Mouse (Mus musculus) heart, embryonic 14.5 days (tissue): ENCODE results near the gene Prkcb. TPM values are rescaled to one million over a fixed set of nuclear protein-coding genes. Genes with fewer than 3 reads are reported as not detected.

ENCODE experiments used
- ATAC-seq: fragments of 200-750 bp; cut with Nextera tagmentation; 2 replicates; pipeline ENCODE4 v1.8.0; 2017; ENCODE audit warnings: low read depth, moderate TSS enrichment; ENCODE audit not compliant: insufficient number of reproducible peaks, insufficient read depth, low FRiP score
- H3K27ac ChIP-seq, 2 experiments: fragments of 200-500 bp in 1 of 2; fragments of 300-500 bp in 1 of 2; sonication (generic) in 1 of 2; replicated peaks in 1 of 2; 2 replicates each; pipeline ENCODE4 v1.5.1; 2012 to 2014; ENCODE audit warnings: low read depth in 2 of 2, low read length in 2 of 2, control low read depth in 1 of 2, mild to moderate bottlenecking in 1 of 2, mixed read lengths in 1 of 2; ENCODE audit not compliant: control insufficient read depth in 1 of 2, insufficient read depth in 1 of 2
- H3K27me3 ChIP-seq: fragments of 300-500 bp; sonication (generic); 2 replicates; pipeline ENCODE4 v1.6.1; 2014; ENCODE audit warnings: mild to moderate bottlenecking, low read length, control low read depth; ENCODE audit not compliant: control insufficient read depth, insufficient read depth
- H3K36me3 ChIP-seq: fragments of 300-500 bp; sonication (generic); 2 replicates; pipeline ENCODE4 v1.6.1; 2014; ENCODE audit warnings: mild to moderate bottlenecking, control low read depth, low read length, mixed read lengths; ENCODE audit not compliant: control insufficient read depth, insufficient read depth
- H3K4me1 ChIP-seq, 2 experiments: fragments of 200-500 bp in 1 of 2; fragments of 300-500 bp in 1 of 2; sonication (generic) in 1 of 2; 2 replicates each; pipeline ENCODE4 v1.6.1; 2012 to 2014; ENCODE audit warnings: low read length in 2 of 2, control low read depth in 1 of 2, mixed read lengths in 1 of 2; ENCODE audit not compliant: control insufficient read depth in 2 of 2, insufficient read depth in 2 of 2
- H3K4me2 ChIP-seq: fragments of 300-500 bp; sonication (generic); 2 replicates; pipeline ENCODE4 v1.6.1; 2014; ENCODE audit warnings: mild to moderate bottlenecking, low read length
- H3K4me3 ChIP-seq, 2 experiments: fragments of 200-500 bp in 1 of 2; fragments of 300-500 bp in 1 of 2; sonication (generic) in 1 of 2; 2 replicates each; pipeline ENCODE4 v1.5.1; 2012 to 2014; ENCODE audit warnings: low read length in 2 of 2, mild to moderate bottlenecking in 2 of 2, control low read depth in 1 of 2, low read depth in 1 of 2, moderate library complexity in 1 of 2; ENCODE audit not compliant: control insufficient read depth in 1 of 2, insufficient read depth in 1 of 2
- H3K9ac ChIP-seq: fragments of 300-500 bp; sonication (generic); 2 replicates; pipeline ENCODE4 v1.6.1; 2014; ENCODE audit warnings: mild to moderate bottlenecking, low read length
- H3K9me3 ChIP-seq: fragments of 300-500 bp; sonication (generic); 2 replicates; pipeline ENCODE4 v1.6.1; 2016; ENCODE audit warnings: low read length, control low read depth; ENCODE audit not compliant: control insufficient read depth
- WGBS: fragments of 180-500 bp; shearing (Covaris S2); extraction: QIAGEN DNeasy Blood & Tissue Kit; methylation state at CpG from one replicate; pipeline ENCODE4 v1.1.7; 2014; 5-methylcytosine and 5-hydroxymethylcytosine counted together
- polyA plus RNA-seq: library from polyadenylated mRNA; unstranded; fragments of >200 nt; fragmentation: Nextera tagmentation; extraction: Ambion mirVana; gene quantifications from 2 replicates; pipeline ENCODE4 v1.2.1, GENCODE M21; 2014

Gene Prkcb
- polyA plus RNA-seq, 1 experiment from 2014 or later = 6.7 TPM

DNA sequence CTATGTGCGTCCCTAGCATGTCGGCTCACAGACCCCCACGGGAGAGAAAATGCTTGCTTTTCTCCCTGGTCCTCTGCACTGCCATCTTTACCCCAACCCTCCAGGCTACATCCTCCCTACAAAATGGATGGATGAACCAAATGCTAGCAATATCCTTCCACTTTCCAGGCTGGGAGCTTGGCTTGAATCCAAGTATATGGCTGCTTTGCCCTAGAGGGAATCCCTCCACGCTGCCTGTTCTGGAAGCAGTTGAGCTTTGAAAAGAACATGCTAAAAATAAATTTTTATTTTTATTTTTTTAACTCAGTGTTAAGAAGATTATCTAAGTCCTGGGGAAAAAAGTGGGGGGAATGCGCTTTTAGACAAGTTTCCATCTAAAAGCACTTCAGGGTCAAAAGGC, 339.5 kb downstream of the Prkcb start:
- H3K36me3 ChIP-seq = no peaks in the 10 kb centered on the region
- no peak for ATAC-seq
- no peaks in the 10 kb centered on the region; the same call in 1 of the 2 replicates for H3K27me3 ChIP-seq
- no peak overlapping the region for H3K27ac ChIP-seq
- H3K9me3 ChIP-seq = no peaks in the 10 kb centered on the region
- H3K9ac ChIP-seq = no peak overlapping the region
- no peak overlapping the region for H3K4me2 ChIP-seq
- 75% methylated on average over 5 of the region's 5 CpGs for WGBS
- H3K4me3 ChIP-seq = no peak overlapping the region
- H3K4me1 ChIP-seq = no peaks in the 10 kb centered on the region

- H3K9me3 ChIP-seq = no peaks in the 10 kb centered on the region
- H3K4me1 ChIP-seq = no peaks in the 10 kb centered on the region
- no peak for ATAC-seq
- no peaks in the 10 kb centered on the region for H3K36me3 ChIP-seq
- WGBS = 76% methylated on average over 2 of the region's 2 CpGs
- no peak overlapping the region for H3K27ac ChIP-seq
- no peaks in the 10 kb centered on the region for H3K27me3 ChIP-seq
- no peak overlapping the region for H3K4me2 ChIP-seq
- H3K4me3 ChIP-seq = no peak overlapping the region
- no peak overlapping the region for H3K9ac ChIP-seq
Measured at GRCm38 (mm10) chr7:122630386-122630785, 341.8 kb downstream of the Prkcb start.

- no peak overlapping the region for H3K4me2 ChIP-seq
- WGBS = 60% methylated on average over 3 of the region's 3 CpGs
- no peak overlapping the region for H3K27ac ChIP-seq
- no peak overlapping the region for H3K4me3 ChIP-seq
- no peak for ATAC-seq
- H3K9me3 ChIP-seq = no peaks in the 10 kb centered on the region
- H3K9ac ChIP-seq = no peak overlapping the region
- H3K27me3 ChIP-seq = no peaks in the 10 kb centered on the region
- no peaks in the 10 kb centered on the region for H3K36me3 ChIP-seq
- no peaks in the 10 kb centered on the region for H3K4me1 ChIP-seq
Measured at GRCm38 (mm10) chr7:122631151-122631550, 342.6 kb downstream of the Prkcb start.

DNA sequence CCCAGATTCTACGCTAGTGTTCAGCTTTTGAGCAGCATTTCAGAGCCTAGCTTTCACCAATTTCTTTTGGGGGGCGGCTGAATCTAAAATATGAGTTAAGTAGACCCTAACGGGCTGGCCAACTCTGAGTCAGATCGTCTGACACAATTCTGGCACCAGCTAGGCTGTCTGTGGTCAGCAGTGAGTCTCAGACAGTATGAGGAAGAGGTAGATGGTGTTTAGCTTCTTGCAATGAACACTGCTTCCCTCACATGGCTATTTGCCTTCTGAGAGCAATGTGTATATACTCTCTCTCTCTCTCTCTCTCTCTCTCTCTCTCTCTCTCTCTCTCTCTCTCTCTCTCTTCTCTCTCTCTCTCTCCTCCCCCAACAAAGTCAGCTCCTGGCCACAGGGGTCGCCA, 344.4 kb downstream of the Prkcb start:
- 73% methylated on average over 5 of the region's 5 CpGs for WGBS
- Histone ChIP-seq H3K9ac (no peak overlapping the region), H3K27me3 (no peaks in the 10 kb centered on the region), H3K9me3 (no peaks in the 10 kb centered on the region), H3K4me3 (no peak overlapping the region), H3K36me3 (no peaks in the 10 kb centered on the region), H3K4me2 (no peak overlapping the region), H3K27ac (no peak overlapping the region), H3K4me1 (no peaks in the 10 kb centered on the region)
- no peak for ATAC-seq

- H3K9me3 ChIP-seq = no peaks in the 10 kb centered on the region
- no peaks in the 10 kb centered on the region for H3K4me1 ChIP-seq
- no peak for ATAC-seq
- H3K4me2 ChIP-seq = no peak overlapping the region
- no peaks in the 10 kb centered on the region for H3K27me3 ChIP-seq
- no peak overlapping the region for H3K4me3 ChIP-seq
- no peak overlapping the region for H3K27ac ChIP-seq
- no peak overlapping the region for H3K9ac ChIP-seq
- no peaks in the 10 kb centered on the region for H3K36me3 ChIP-seq
- 82% methylated on average over 5 of the region's 5 CpGs for WGBS
Measured at GRCm38 (mm10) chr7:122633463-122633862, 344.9 kb downstream of the Prkcb start.

DNA sequence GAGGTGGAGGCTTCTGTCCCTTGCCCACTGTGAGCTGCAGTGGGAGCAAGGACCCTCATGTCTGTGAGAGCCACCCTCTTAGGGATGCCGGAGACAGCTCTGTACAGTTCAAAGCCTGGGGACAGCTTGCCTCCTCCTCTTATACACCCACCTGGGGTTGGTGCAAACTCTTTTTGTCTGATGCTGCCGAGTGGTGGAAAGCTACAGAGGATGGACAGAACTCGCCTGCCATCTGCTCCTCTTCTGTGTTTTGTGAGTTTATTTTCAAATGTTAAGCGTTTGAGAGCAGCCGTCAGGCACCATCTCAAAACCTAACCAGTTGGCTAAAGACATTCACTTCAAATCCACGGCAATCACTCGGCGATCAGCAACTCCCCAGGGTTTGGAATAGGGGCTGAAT, 355.1 kb downstream of the Prkcb start:
- Histone ChIP-seq H3K4me1 (no peaks in the 10 kb centered on the region), H3K27ac (no peak overlapping the region), H3K36me3 (no peaks in the 10 kb centered on the region), H3K4me3 (no peak overlapping the region), H3K9me3 (no peaks in the 10 kb centered on the region), H3K9ac (no peak overlapping the region), H3K27me3 (no peaks in the 10 kb centered on the region), H3K4me2 (no peak overlapping the region)
- ATAC-seq = no peak
- 79% methylated on average over 8 of the region's 8 CpGs for WGBS

- WGBS = 55% methylated on average over 10 of the region's 10 CpGs
- H3K9me3 ChIP-seq = no peaks in the 10 kb centered on the region
- no peaks in the 10 kb centered on the region for H3K36me3 ChIP-seq
- no peak overlapping the region for H3K4me3 ChIP-seq
- no peak overlapping the region for H3K4me2 ChIP-seq
- no peak overlapping the region for H3K9ac ChIP-seq
- H3K27me3 ChIP-seq = no peaks in the 10 kb centered on the region
- no peaks in the 10 kb centered on the region for H3K4me1 ChIP-seq
- no peak overlapping the region for H3K27ac ChIP-seq
- no peak for ATAC-seq
Measured at GRCm38 (mm10) chr7:122649306-122649705, 360.8 kb downstream of the Prkcb start.

DNA sequence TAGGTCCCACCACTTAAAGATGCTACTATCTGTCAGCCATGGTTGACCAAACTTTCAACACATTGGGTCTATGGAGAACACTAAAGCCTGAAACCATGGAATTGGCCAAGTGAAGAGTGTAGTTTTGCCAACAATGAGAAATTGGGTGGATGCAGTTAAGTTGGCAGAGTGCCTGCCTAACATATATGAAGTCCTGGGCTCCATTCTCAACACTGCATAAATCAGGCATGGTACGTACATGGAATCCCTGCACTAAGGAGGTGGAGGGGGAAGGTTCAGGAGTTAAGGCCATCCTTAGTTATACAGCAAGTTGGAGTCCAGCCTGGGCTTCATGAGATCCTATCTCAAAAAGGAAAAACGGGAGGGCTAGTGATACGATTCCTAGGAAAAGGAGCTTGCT, 364.0 kb downstream of the Prkcb start:
- Histone ChIP-seq H3K4me3 (no peak overlapping the region), H3K9ac (no peak overlapping the region), H3K9me3 (no peaks in the 10 kb centered on the region), H3K4me1 (no peaks in the 10 kb centered on the region), H3K4me2 (no peak overlapping the region), H3K27ac (no peak overlapping the region), H3K27me3 (no peaks in the 10 kb centered on the region), H3K36me3 (no peaks in the 10 kb centered on the region)
- no peak for ATAC-seq
- WGBS = 73% methylated on average over 3 of the region's 3 CpGs
